Mouse (Mus musculus): ENCODE measurements around the gene Slc6a9. TPM values are rescaled to one million over a fixed set of nuclear protein-coding genes. Genes with fewer than 3 reads are reported as not detected.

Slc6a9 gene
- polyA plus RNA-seq, 1 experiment from 2014 or later, result 13.2 TPM

- H3K4me1 ChIP-seq, result peaks cover 24% of the 10 kb centered on the region
- H3K4me2 ChIP-seq (replicated peaks), result no peak overlapping the region
- peaks cover 36% of the 10 kb centered on the region for H3K27me3 ChIP-seq
- ATAC-seq (ENCODE audit: insufficient number of reproducible peaks, low FRiP score, low TSS enrichment, low read depth), result no peak
- H3K36me3 ChIP-seq, result no peaks in the 10 kb centered on the region
- no peak overlapping the region for H3K4me3 ChIP-seq (replicated peaks)
- H3K9ac ChIP-seq, result no peak overlapping the region
- H3K9me3 ChIP-seq (replicated peaks), result no peaks in the 10 kb centered on the region
- 52% methylated on average over 2 of the region's 2 CpGs for WGBS
- H3K27ac ChIP-seq (replicated peaks), result no peak overlapping the region
Observed at GRCm38 (mm10) chr4:117923450-117923849, 89.1 kb downstream of the Slc6a9 start.

Other genes with a start within 250 kb of the Slc6a9 start
- 53.4 and 57.3 TPM in 2 replicates for gene Dmap1, start 152.2 kb upstream of the Slc6a9 start, polyA plus RNA-seq (2015; fragmentation: Nextera tagmentation; extraction: Ambion mirVana)
- gene Gm12845, start 110.1 kb upstream of the Slc6a9 start, polyA plus RNA-seq (2015; fragmentation: Nextera tagmentation; extraction: Ambion mirVana), result not detected in 2 replicates
- gene Klf17, start 68.9 kb upstream of the Slc6a9 start, polyA plus RNA-seq (2015; fragmentation: Nextera tagmentation; extraction: Ambion mirVana), result not detected in 2 replicates
- 1.5 and 3.6 TPM in 2 replicates for gene Ccdc24, start 38.1 kb downstream of the Slc6a9 start, polyA plus RNA-seq (2015; fragmentation: Nextera tagmentation; extraction: Ambion mirVana)
- gene B4galt2, start 49.0 kb downstream of the Slc6a9 start, polyA plus RNA-seq (2015; fragmentation: Nextera tagmentation; extraction: Ambion mirVana), result 31.1 and 32.0 TPM in 2 replicates
- gene Atp6v0b, start 52.8 kb downstream of the Slc6a9 start, polyA plus RNA-seq (2015; fragmentation: Nextera tagmentation; extraction: Ambion mirVana), result 252 and 271 TPM in 2 replicates
- gene Dph2, start 57.5 kb downstream of the Slc6a9 start, polyA plus RNA-seq (2015; fragmentation: Nextera tagmentation; extraction: Ambion mirVana), result 15.8 and 16.7 TPM in 2 replicates
- 46.1 and 49.6 TPM in 2 replicates for gene Ipo13, start 80.5 kb downstream of the Slc6a9 start, polyA plus RNA-seq (2015; fragmentation: Nextera tagmentation; extraction: Ambion mirVana)
- gene Artn, start 95.3 kb downstream of the Slc6a9 start, polyA plus RNA-seq (2015; fragmentation: Nextera tagmentation; extraction: Ambion mirVana), result 2.1 and 4.3 TPM in 2 replicates